Mouse (Mus musculus): Measurements from ENCODE around the gene Ptpn14. TPM values are rescaled to one million over a fixed set of nuclear protein-coding genes. Genes with fewer than 3 reads are reported as not detected.

The Ptpn14 gene
- polyA plus RNA-seq, 1 experiment from 2014 or later = 1.1 TPM

DNA sequence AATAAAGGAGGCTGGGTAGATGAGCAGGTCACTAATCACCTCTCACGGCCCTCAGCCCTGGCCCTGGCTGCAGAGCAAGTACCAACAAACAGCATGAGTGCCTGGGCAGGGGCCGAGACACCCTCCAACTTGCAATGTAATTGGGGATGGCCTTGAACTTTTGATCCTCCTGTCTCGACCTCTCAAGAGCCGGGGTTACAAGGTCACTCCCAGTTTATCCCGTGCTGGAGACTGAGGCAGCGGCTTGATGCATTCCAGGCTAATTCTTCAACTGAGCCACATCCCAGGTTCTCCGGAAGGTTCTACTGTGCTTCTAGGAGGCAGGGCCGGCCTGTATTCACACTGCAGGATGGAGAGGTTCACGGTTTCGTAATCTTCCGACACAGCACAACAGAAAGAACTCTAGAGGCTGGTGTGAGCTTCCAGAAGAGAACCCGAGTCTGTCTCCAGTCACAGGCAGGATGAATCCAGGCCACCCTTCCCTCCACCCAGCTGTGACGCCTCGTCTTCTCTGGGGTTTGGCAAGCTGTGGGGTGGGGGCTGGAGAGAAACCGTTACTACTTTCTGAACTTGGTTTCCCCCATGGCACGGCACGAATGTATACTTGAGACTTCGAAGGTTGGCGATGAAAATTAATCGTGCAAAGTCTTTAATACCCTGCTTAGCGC lies 185.2 kb downstream of the Ptpn14 start:
- 0 out of 2 replicates have a peak, but pooled peaks cover 5% of the 10 kb centered on the region for H3K36me3 ChIP-seq (ENCODE audit: control insufficient read depth, insufficient read depth, low read length)
- no peak for DNase-seq (ENCODE audit: low spot score)
- H3K4me3 ChIP-seq (ENCODE audit: low read depth, low read length) = no peak overlapping the region
- H3K4me2 ChIP-seq (ENCODE audit: low read length) = no peak overlapping the region
- H3K4me1 ChIP-seq (ENCODE audit: control insufficient read depth, insufficient read depth, low read length) = peaks cover 4% of the 10 kb centered on the region; the same call in 1 of the 2 replicates
- ATAC-seq = no peak
- 88% methylated on average over 21 of the region's 21 CpGs for WGBS
- no peak overlapping the region for H3K9ac ChIP-seq (ENCODE audit: low read length)
- no peak overlapping the region for H3K27ac ChIP-seq (ENCODE audit: low read depth, low read length)
- H3K27me3 ChIP-seq (replicated peaks; ENCODE audit: control insufficient read depth, insufficient read depth, low read length) = no peaks in the 10 kb centered on the region
- no peaks in the 10 kb centered on the region for H3K9me3 ChIP-seq (replicated peaks; ENCODE audit: control insufficient read depth, low read length)

DNA sequence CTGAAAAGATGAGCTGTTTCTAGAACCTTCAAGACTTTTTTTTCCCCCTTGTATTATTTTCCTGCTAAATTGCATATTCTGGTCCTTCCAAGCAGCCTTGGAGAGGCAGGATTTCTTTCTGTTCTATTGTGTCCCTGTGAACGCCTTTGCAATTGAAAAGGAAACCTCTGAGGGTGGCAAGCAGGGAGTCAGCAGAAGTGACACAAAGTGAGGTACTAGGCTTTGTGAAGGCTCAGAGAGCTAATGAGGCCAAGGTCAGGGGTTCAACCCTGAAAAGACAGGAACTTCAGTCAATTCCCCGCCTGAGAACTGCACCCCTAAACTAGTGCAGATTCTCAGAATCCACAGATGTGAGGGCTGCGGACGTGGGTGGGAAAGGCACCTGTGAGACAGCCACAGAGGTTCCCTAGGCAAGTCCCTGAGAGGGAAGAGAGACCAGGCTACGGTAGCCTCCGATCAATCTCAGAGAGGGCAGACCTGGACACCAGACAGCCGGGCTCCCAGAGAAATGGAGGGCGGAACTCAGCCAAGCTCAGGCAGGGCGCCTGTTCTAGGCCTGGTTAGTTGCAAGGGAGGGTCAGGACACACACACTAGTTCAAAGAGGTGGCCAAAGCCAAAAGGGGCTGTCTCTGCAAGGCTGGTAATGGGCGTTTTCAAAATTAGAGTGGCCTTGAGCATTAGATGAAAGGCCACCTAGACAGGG lies 188.5 kb downstream of the Ptpn14 start:
- Histone ChIP-seq H3K4me1 (ENCODE audit: control insufficient read depth, insufficient read depth, low read length) (peaks cover 8% of the 10 kb centered on the region; the same call in 1 of the 2 replicates), H3K27ac (ENCODE audit: low read depth, low read length) (no peak overlapping the region), H3K9ac (ENCODE audit: low read length) (no peak overlapping the region), H3K27me3 (replicated peaks; ENCODE audit: control insufficient read depth, insufficient read depth, low read length) (no peaks in the 10 kb centered on the region), H3K36me3 (ENCODE audit: control insufficient read depth, insufficient read depth, low read length) (no peaks in the 10 kb centered on the region), H3K4me2 (ENCODE audit: low read length) (no peak overlapping the region), H3K9me3 (replicated peaks; ENCODE audit: control insufficient read depth, low read length) (no peaks in the 10 kb centered on the region), H3K4me3 (ENCODE audit: low read depth, low read length) (no peak overlapping the region)
- 0 out of 2 replicates have a peak, but pooled peaks have one; percentile 22 for ATAC-seq
- WGBS = 33% methylated on average over 10 of the region's 10 CpGs
- DNase-seq (ENCODE audit: low spot score) = no peak

DNA sequence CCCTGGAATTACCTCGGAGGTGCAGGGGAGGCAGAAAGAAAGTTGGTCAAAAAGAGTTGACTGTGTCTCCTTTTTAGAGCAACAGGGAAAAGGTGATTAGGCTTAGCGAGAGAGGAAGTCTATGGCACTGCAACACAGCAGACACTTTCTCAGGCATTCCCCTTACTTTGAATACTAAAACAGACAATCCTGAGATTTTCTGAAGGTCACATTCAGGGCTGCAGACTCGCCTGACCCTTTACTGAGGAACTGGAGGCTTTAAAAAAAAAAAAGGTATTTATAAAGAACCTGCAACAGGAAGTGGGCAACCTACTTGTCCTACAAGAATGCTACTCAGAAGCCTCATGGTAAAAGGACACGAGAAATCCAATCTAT lies 189.0 kb downstream of the Ptpn14 start:
- 46% methylated on average over 4 of the region's 4 CpGs for WGBS
- Histone ChIP-seq H3K9me3 (replicated peaks; ENCODE audit: control insufficient read depth, low read length) (no peaks in the 10 kb centered on the region), H3K9ac (ENCODE audit: low read length) (no peak overlapping the region), H3K27me3 (replicated peaks; ENCODE audit: control insufficient read depth, insufficient read depth, low read length) (no peaks in the 10 kb centered on the region), H3K4me2 (ENCODE audit: low read length) (no peak overlapping the region), H3K4me1 (ENCODE audit: control insufficient read depth, insufficient read depth, low read length) (peaks cover 8% of the 10 kb centered on the region; the same call in 1 of the 2 replicates), H3K36me3 (ENCODE audit: control insufficient read depth, insufficient read depth, low read length) (no peaks in the 10 kb centered on the region), H3K4me3 (ENCODE audit: low read depth, low read length) (no peak overlapping the region), H3K27ac (ENCODE audit: low read depth, low read length) (no peak overlapping the region)
- ATAC-seq = no peak
- no peak for DNase-seq (ENCODE audit: low spot score)

DNA sequence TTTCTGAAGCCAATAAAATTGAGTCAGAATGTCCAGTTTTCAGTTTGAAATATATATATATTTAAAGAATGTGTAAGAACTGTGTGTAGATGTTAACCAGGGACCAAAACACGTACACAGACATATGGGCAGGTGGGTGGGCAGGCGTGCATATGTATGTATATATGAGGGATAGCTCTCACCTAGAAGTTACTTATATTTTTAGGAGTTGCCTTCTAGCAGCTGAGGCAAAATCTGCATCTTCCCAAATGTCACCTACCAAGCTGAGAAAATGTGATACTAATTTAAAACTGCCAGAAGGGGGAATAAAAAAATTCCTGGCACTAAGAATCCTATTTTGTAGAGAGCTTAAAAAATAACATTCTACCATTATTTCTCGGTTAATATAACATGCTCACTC lies 191.7 kb downstream of the Ptpn14 start:
- 82% methylated on average over 3 of the region's 3 CpGs for WGBS
- DNase-seq (ENCODE audit: low spot score) = no peak
- H3K4me2 ChIP-seq (ENCODE audit: low read length) = no peak overlapping the region
- no peaks in the 10 kb centered on the region for H3K36me3 ChIP-seq (ENCODE audit: control insufficient read depth, insufficient read depth, low read length)
- no peak overlapping the region for H3K27ac ChIP-seq (ENCODE audit: low read depth, low read length)
- peaks cover 4% of the 10 kb centered on the region; the same call in 1 of the 2 replicates for H3K4me1 ChIP-seq (ENCODE audit: control insufficient read depth, insufficient read depth, low read length)
- H3K9ac ChIP-seq (ENCODE audit: low read length) = no peak overlapping the region
- no peak overlapping the region for H3K4me3 ChIP-seq (ENCODE audit: low read depth, low read length)
- ATAC-seq = no peak
- peaks cover 5% of the 10 kb centered on the region; the same call in 1 of the 2 replicates for H3K27me3 ChIP-seq (replicated peaks; ENCODE audit: control insufficient read depth, insufficient read depth, low read length)
- no peaks in the 10 kb centered on the region for H3K9me3 ChIP-seq (replicated peaks; ENCODE audit: control insufficient read depth, low read length)

DNA sequence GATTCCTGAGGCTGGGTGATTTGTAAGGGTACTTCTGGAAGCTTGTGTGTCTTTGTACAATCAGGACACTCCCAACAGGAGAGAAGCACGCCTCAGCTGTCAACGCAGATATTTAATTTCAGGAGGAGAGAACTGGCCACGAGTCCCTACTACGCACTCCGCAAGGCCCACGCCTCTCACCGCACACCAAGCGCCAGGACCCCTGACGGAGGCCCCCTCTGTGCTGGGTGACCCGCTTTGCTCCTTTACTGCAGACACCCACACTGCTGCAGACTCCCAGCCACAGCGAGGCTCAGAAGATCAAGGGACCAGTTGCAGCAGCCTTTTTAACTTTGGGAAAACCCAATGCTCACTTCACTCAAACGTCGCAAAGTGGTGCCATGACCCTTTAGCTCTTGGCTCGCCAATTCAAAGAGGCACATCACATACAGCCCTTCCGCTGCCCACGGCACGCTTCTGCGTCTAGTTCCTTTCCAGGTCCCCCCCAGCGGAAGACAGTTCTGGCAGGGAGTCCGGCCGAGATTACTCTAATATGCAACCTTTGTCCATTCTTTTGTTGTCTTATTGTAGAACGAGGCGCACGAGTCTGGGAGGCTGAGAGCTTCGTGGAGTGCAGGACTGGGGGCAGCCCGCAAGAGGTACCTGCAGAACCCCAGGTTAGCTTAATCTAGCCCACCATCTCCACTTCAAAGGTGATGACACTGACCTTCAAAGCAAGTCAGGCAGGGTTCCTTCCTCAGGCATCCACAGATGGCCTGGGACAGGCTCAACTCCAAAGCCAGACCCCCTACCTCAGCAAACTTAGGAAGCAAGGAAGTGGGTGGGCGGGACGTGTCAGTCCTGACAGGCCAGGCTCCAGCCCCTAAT lies 192.9 kb downstream of the Ptpn14 start:
- Histone ChIP-seq H3K4me1 (ENCODE audit: control insufficient read depth, insufficient read depth, low read length) (peaks cover 4% of the 10 kb centered on the region; the same call in 1 of the 2 replicates), H3K4me3 (ENCODE audit: low read depth, low read length) (peak overlapping the region; percentile 66), H3K27ac (ENCODE audit: low read depth, low read length) (no peak overlapping the region), H3K27me3 (replicated peaks; ENCODE audit: control insufficient read depth, insufficient read depth, low read length) (peaks cover 5% of the 10 kb centered on the region; the same call in 1 of the 2 replicates), H3K9me3 (replicated peaks; ENCODE audit: control insufficient read depth, low read length) (no peaks in the 10 kb centered on the region), H3K9ac (ENCODE audit: low read length) (peak overlapping the region; percentile 82), H3K36me3 (ENCODE audit: control insufficient read depth, insufficient read depth, low read length) (no peaks in the 10 kb centered on the region), H3K4me2 (ENCODE audit: low read length) (peak overlapping the region; percentile 98)
- DNase-seq (ENCODE audit: low spot score) (no peak), ATAC-seq (peak; percentile 47)
- 61% methylated on average over 28 of the region's 28 CpGs for WGBS

DNA sequence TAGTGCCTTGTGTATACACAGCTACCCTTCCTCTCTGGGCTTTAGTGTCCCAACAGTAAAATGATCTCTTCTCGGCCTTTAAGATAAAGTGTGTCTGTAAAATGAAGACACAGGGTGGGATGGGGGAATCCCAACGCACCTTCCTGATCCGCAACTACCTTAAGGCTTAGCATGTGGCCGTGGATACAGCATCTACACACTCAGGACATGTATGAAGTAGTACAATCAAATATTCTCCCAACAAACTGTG lies 193.4 kb downstream of the Ptpn14 start:
- 3% methylated on average over 4 of the region's 4 CpGs for WGBS
- no peak for DNase-seq (ENCODE audit: low spot score)

DNA sequence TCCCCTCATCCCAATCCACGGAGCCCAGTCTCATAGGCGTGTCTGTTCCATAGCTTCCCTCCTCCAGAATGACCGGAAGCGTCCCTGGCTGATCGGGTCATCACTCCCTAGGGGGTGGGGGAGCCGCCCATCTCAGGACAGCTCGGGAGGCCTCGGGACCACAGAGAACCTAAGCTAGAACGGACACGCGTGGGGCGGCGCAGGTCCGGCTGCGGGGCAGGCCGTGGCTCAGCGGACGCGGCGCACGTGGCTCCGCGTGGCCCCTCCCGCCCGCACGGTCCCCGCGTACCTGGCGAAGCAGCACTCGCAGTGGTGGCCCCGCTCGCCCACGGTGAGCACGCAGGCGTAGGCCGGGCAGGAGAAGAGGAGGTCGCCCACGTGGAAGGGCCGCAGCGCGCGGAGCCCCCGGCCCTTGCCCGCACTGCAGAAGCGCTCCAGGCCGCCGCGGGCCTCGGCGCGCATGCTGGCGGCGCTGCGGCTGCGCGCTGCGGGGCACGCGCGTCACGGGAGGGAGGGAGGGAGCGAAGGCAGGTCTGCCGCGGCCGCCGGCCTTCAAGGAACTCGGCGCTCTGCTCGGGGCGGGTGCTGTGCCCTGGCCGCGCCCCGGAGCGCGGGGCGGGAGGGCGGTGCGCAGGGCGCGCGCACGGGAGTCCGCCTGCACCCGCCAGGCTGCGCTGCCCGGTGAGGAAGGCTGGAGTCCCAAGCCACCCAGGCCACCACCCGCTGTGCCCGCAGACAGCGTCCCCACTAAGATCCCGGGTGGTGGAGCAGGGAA lies 193.9 kb downstream of the Ptpn14 start, which contains the start of gene Smyd2:
TSS of gene Smyd2 (minus strand) at position 546 of the 775 bp plus-strand sequence.
- Histone ChIP-seq H3K4me2 (ENCODE audit: low read length) (peak within 1 kb of the TSS; percentile 98), H3K9me3 (replicated peaks; ENCODE audit: control insufficient read depth, low read length) (no peaks in the 10 kb centered on the region), H3K9ac (ENCODE audit: low read length) (peak within 1 kb of the TSS; percentile 82), H3K36me3 (ENCODE audit: control insufficient read depth, insufficient read depth, low read length) (no peaks in the 10 kb centered on the region), H3K27ac (ENCODE audit: low read depth, low read length) (no peak within 1 kb of the TSS), H3K4me3 (ENCODE audit: low read depth, low read length) (peak within 1 kb of the TSS; percentile 66), H3K27me3 (replicated peaks; ENCODE audit: control insufficient read depth, insufficient read depth, low read length) (peaks cover 5% of the 10 kb centered on the region; the same call in 1 of the 2 replicates), H3K4me1 (ENCODE audit: control insufficient read depth, insufficient read depth, low read length) (peaks cover 4% of the 10 kb centered on the region; the same call in 1 of the 2 replicates)
- ATAC-seq = peak; percentile 93
- DNase-seq (ENCODE audit: low spot score) = peak; percentile 84
- under 1% methylated on average over 58 of the region's 90 CpGs for WGBS

More for the DNA sequence above, 193.4 kb downstream of the Ptpn14 start:
- Histone ChIP-seq H3K27me3 (replicated peaks; ENCODE audit: control insufficient read depth, insufficient read depth, low read length) (peaks cover 5% of the 10 kb centered on the region; the same call in 1 of the 2 replicates), H3K27ac (ENCODE audit: low read depth, low read length) (no peak overlapping the region), H3K4me3 (ENCODE audit: low read depth, low read length) (peak overlapping the region; percentile 66), H3K9me3 (replicated peaks; ENCODE audit: control insufficient read depth, low read length) (no peaks in the 10 kb centered on the region), H3K4me2 (ENCODE audit: low read length) (peak overlapping the region; percentile 98), H3K4me1 (ENCODE audit: control insufficient read depth, insufficient read depth, low read length) (peaks cover 4% of the 10 kb centered on the region; the same call in 1 of the 2 replicates), H3K9ac (ENCODE audit: low read length) (peak overlapping the region; percentile 82), H3K36me3 (ENCODE audit: control insufficient read depth, insufficient read depth, low read length) (no peaks in the 10 kb centered on the region)
- ATAC-seq = no peak

DNA sequence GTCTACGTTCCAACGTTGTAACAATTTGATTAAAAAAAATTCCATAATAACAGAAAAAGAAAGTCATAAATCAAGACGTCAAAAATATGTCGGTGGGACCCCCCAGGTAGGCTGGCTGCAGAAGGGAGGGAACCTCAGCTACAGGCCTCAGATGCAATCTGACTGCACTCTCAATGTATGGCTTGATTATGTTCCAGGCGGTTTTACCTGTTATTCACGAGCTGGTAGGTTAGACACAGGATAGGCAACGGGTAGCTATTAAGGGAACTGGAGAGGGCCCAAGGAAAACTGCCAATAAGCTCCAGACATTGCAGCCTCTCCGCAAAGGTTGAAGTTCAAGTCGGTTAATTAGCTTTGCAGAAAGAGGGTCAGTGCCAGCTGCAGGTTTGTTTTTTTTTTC lies 194.7 kb downstream of the Ptpn14 start:
- Histone ChIP-seq H3K4me3 (ENCODE audit: low read depth, low read length) (peak overlapping the region; percentile 66), H3K36me3 (ENCODE audit: control insufficient read depth, insufficient read depth, low read length) (no peaks in the 10 kb centered on the region), H3K4me1 (ENCODE audit: control insufficient read depth, insufficient read depth, low read length) (peaks cover 4% of the 10 kb centered on the region; the same call in 1 of the 2 replicates), H3K27ac (ENCODE audit: low read depth, low read length) (no peak overlapping the region), H3K27me3 (replicated peaks; ENCODE audit: control insufficient read depth, insufficient read depth, low read length) (peaks cover 5% of the 10 kb centered on the region; the same call in 1 of the 2 replicates), H3K9ac (ENCODE audit: low read length) (peak overlapping the region; percentile 82; the same call in 1 of the 2 replicates), H3K9me3 (replicated peaks; ENCODE audit: control insufficient read depth, low read length) (no peaks in the 10 kb centered on the region), H3K4me2 (ENCODE audit: low read length) (peak overlapping the region; percentile 98)
- ATAC-seq (no peak), DNase-seq (ENCODE audit: low spot score) (peak; percentile 17)
- 13% methylated on average over 9 of the region's 9 CpGs for WGBS
